Mouse (Mus musculus): ENCODE data around the gene Pcsk5. TPM values are rescaled to one million over a fixed set of nuclear protein-coding genes. Genes with fewer than 3 reads are reported as not detected.

Gene Pcsk5
- total and polyA plus RNA-seq, 2 experiments, result 4.2 to 9.9 TPM

GRCm38 (mm10) chr19:17423306-17423705 is 414.1 kb downstream of the Pcsk5 start:
- TF ChIP-seq POLR2A (IDR thresholded peaks at IDR 0.05; ENCODE audit: extremely low read depth, insufficient read depth, low read length) (no peak), CTCF (IDR thresholded peaks at IDR 0.05; ENCODE audit: low read depth, low read length) (no peak)
- Histone ChIP-seq H3K9ac (ENCODE audit: low read depth, low read length) (no peak overlapping the region), H3K79me2 (ENCODE audit: control insufficient read depth, insufficient read depth, low read length) (no peaks in the 10 kb centered on the region), H3K27me3 (ENCODE audit: control insufficient read depth, insufficient read depth, low read length) (no peaks in the 10 kb centered on the region), H3K4me3 (ENCODE audit: insufficient read depth, low read depth, low read length) (no peak overlapping the region), H3K27ac (replicated peaks; ENCODE audit: insufficient read depth, low read depth, low read length) (no peak overlapping the region), H3K36me3 (ENCODE audit: control insufficient read depth, insufficient read depth, low read length) (no peaks in the 10 kb centered on the region), H3K4me1 (ENCODE audit: control insufficient read depth, insufficient read depth, low read length) (no peaks in the 10 kb centered on the region)
- DNase-seq (ENCODE audit: extremely low read depth, low read depth, low spot score), result no peak
- 66% methylated on average over 3 of the region's 3 CpGs for WGBS

GRCm38 (mm10) chr19:17417855-17418254 is 419.6 kb downstream of the Pcsk5 start:
- no peaks in the 10 kb centered on the region for H3K79me2 ChIP-seq (ENCODE audit: control insufficient read depth, insufficient read depth, low read length)
- H3K27ac ChIP-seq (replicated peaks; ENCODE audit: insufficient read depth, low read depth, low read length), result no peak overlapping the region
- H3K4me3 ChIP-seq (ENCODE audit: insufficient read depth, low read depth, low read length), result no peak overlapping the region
- no peaks in the 10 kb centered on the region for H3K4me1 ChIP-seq (ENCODE audit: control insufficient read depth, insufficient read depth, low read length)
- H3K9ac ChIP-seq (ENCODE audit: low read depth, low read length), result no peak overlapping the region
- no peaks in the 10 kb centered on the region for H3K36me3 ChIP-seq (ENCODE audit: control insufficient read depth, insufficient read depth, low read length)
- H3K27me3 ChIP-seq (ENCODE audit: control insufficient read depth, insufficient read depth, low read length), result no peaks in the 10 kb centered on the region
- WGBS, result 59% methylated on average over 1 of the region's 1 CpGs
- TF ChIP-seq POLR2A (IDR thresholded peaks at IDR 0.05; ENCODE audit: extremely low read depth, insufficient read depth, low read length) (no peak), CTCF (IDR thresholded peaks at IDR 0.05; ENCODE audit: low read depth, low read length) (no peak)
- no peak for DNase-seq (ENCODE audit: extremely low read depth, low read depth, low spot score)

GRCm38 (mm10) chr19:17412915-17413459 is 424.4 kb downstream of the Pcsk5 start:
- H3K79me2 ChIP-seq (ENCODE audit: control insufficient read depth, insufficient read depth, low read length), result no peaks in the 10 kb centered on the region
- no peak overlapping the region for H3K9ac ChIP-seq (ENCODE audit: low read depth, low read length)
- H3K4me3 ChIP-seq (ENCODE audit: insufficient read depth, low read depth, low read length), result no peak overlapping the region
- H3K27me3 ChIP-seq (ENCODE audit: control insufficient read depth, insufficient read depth, low read length), result no peaks in the 10 kb centered on the region
- DNase-seq (ENCODE audit: extremely low read depth, low read depth, low spot score), result no peak
- no peak overlapping the region for H3K27ac ChIP-seq (replicated peaks; ENCODE audit: insufficient read depth, low read depth, low read length)
- WGBS, result 72% methylated on average over 4 of the region's 4 CpGs
- TF ChIP-seq POLR2A (IDR thresholded peaks at IDR 0.05; ENCODE audit: extremely low read depth, insufficient read depth, low read length), result no peak
- no peak for TF ChIP-seq CTCF (IDR thresholded peaks at IDR 0.05; ENCODE audit: low read depth, low read length)
- H3K36me3 ChIP-seq (ENCODE audit: control insufficient read depth, insufficient read depth, low read length), result no peaks in the 10 kb centered on the region
- H3K4me1 ChIP-seq (ENCODE audit: control insufficient read depth, insufficient read depth, low read length), result peaks cover 6% of the 10 kb centered on the region; the same call in 1 of the 2 replicates

- WGBS, result 21% methylated on average over 5 of the region's 5 CpGs
- peak overlapping the region; percentile 54 for H3K27ac ChIP-seq (replicated peaks; ENCODE audit: insufficient read depth, low read depth, low read length)
- no peaks in the 10 kb centered on the region for H3K79me2 ChIP-seq (ENCODE audit: control insufficient read depth, insufficient read depth, low read length)
- H3K36me3 ChIP-seq (ENCODE audit: control insufficient read depth, insufficient read depth, low read length), result no peaks in the 10 kb centered on the region
- no peak overlapping the region for H3K4me3 ChIP-seq (ENCODE audit: insufficient read depth, low read depth, low read length)
- H3K9ac ChIP-seq (ENCODE audit: low read depth, low read length), result no peak overlapping the region
- peaks cover 6% of the 10 kb centered on the region; the same call in 1 of the 2 replicates for H3K4me1 ChIP-seq (ENCODE audit: control insufficient read depth, insufficient read depth, low read length)
- no peak for TF ChIP-seq POLR2A (IDR thresholded peaks at IDR 0.05; ENCODE audit: extremely low read depth, insufficient read depth, low read length)
- TF ChIP-seq CTCF (IDR thresholded peaks at IDR 0.05; ENCODE audit: low read depth, low read length), result no peak
- no peaks in the 10 kb centered on the region for H3K27me3 ChIP-seq (ENCODE audit: control insufficient read depth, insufficient read depth, low read length)
- peak; percentile 93 for DNase-seq (ENCODE audit: extremely low read depth, low read depth, low spot score)
These were observed 426.9 kb downstream of the Pcsk5 start for GRCm38 (mm10) chr19:17410465-17411065.

GRCm38 (mm10) chr19:17409351-17409750 is 428.1 kb downstream of the Pcsk5 start:
- Histone ChIP-seq H3K27me3 (ENCODE audit: control insufficient read depth, insufficient read depth, low read length) (no peaks in the 10 kb centered on the region), H3K27ac (replicated peaks; ENCODE audit: insufficient read depth, low read depth, low read length) (no peak overlapping the region), H3K9ac (ENCODE audit: low read depth, low read length) (no peak overlapping the region), H3K4me3 (ENCODE audit: insufficient read depth, low read depth, low read length) (no peak overlapping the region), H3K36me3 (ENCODE audit: control insufficient read depth, insufficient read depth, low read length) (no peaks in the 10 kb centered on the region), H3K79me2 (ENCODE audit: control insufficient read depth, insufficient read depth, low read length) (no peaks in the 10 kb centered on the region), H3K4me1 (ENCODE audit: control insufficient read depth, insufficient read depth, low read length) (peaks cover 6% of the 10 kb centered on the region; the same call in 1 of the 2 replicates)
- 42% methylated on average over 3 of the region's 3 CpGs for WGBS
- TF ChIP-seq CTCF (IDR thresholded peaks at IDR 0.05; ENCODE audit: low read depth, low read length), result no peak
- TF ChIP-seq POLR2A (IDR thresholded peaks at IDR 0.05; ENCODE audit: extremely low read depth, insufficient read depth, low read length), result no peak
- no peak for DNase-seq (ENCODE audit: extremely low read depth, low read depth, low spot score)

GRCm38 (mm10) chr19:17408591-17408990 is 428.8 kb downstream of the Pcsk5 start:
- Histone ChIP-seq H3K9ac (ENCODE audit: low read depth, low read length) (no peak overlapping the region), H3K27ac (replicated peaks; ENCODE audit: insufficient read depth, low read depth, low read length) (no peak overlapping the region), H3K27me3 (ENCODE audit: control insufficient read depth, insufficient read depth, low read length) (no peaks in the 10 kb centered on the region), H3K4me3 (ENCODE audit: insufficient read depth, low read depth, low read length) (no peak overlapping the region), H3K4me1 (ENCODE audit: control insufficient read depth, insufficient read depth, low read length) (peaks cover 6% of the 10 kb centered on the region; the same call in 1 of the 2 replicates), H3K36me3 (ENCODE audit: control insufficient read depth, insufficient read depth, low read length) (no peaks in the 10 kb centered on the region), H3K79me2 (ENCODE audit: control insufficient read depth, insufficient read depth, low read length) (no peaks in the 10 kb centered on the region)
- DNase-seq (ENCODE audit: extremely low read depth, low read depth, low spot score), result peak; percentile 88
- no peak for TF ChIP-seq CTCF (IDR thresholded peaks at IDR 0.05; ENCODE audit: low read depth, low read length)
- TF ChIP-seq POLR2A (IDR thresholded peaks at IDR 0.05; ENCODE audit: extremely low read depth, insufficient read depth, low read length), result no peak
